ENCODE assay signal across 9 mouse cellular contexts in genomic region chr7:66841165-66841564, GRCm38 (mm10). TPM values are rescaled to one million over a fixed set of nuclear protein-coding genes. Genes with fewer than 3 reads are reported as not detected.
DNase-seq lines count a peak whose midpoint lies in the region; ATAC-seq lines count a peak whose summit lies in the region.
"Had no signal": no experiment of that assay in that cellular context is flagged by ENCODE, and none has a peak within 500 bp of the region (broad histone marks: within the 10 kb centered on the region; RNA-seq: fewer than 3 reads in every experiment).

No protein-coding gene starts in this region.

- no peaks in the 10 kb centered on the region for H3K9me3 ChIP-seq in intestine, embryonic 15.5 days
- H3K9me3 ChIP-seq in stomach, embryonic 16.5 days (replicated peaks; ENCODE audit: control insufficient read depth, low read length), result no peaks in the 10 kb centered on the region

- no peaks in the 10 kb centered on the region for H3K36me3 ChIP-seq in intestine, embryonic 15.5 days
- no peaks in the 10 kb centered on the region for H3K36me3 ChIP-seq in stomach, embryonic 16.5 days (ENCODE audit: control insufficient read depth, insufficient read depth, low read length)

- H3K4me2 ChIP-seq in intestine, embryonic 15.5 days (replicated peaks), result peak overlapping the region; percentile 100
- H3K4me2 ChIP-seq in stomach, embryonic 16.5 days (ENCODE audit: low read depth, low read length), result peak overlapping the region; percentile 100

- no peak overlapping the region for H3K9ac ChIP-seq in intestine, embryonic 15.5 days
- no peak overlapping the region for H3K9ac ChIP-seq in stomach, embryonic 16.5 days (ENCODE audit: low read length)

- 0 out of 2 replicates have a peak, but pooled peaks cover 2% of the 10 kb centered on the region for H3K27me3 ChIP-seq in intestine, embryonic 15.5 days (replicated peaks)
- no peaks in the 10 kb centered on the region for H3K27me3 ChIP-seq in stomach, embryonic 16.5 days (ENCODE audit: control insufficient read depth, insufficient read depth, low read length)

- peak; percentile 24 for DNase-seq in cerebellum, adult 11-12 months
- DNase-seq in cerebellum, postnatal 36 days, result no peak
- peak; percentile 27 for DNase-seq in lung, postnatal 10 days
- DNase-seq in lung, adult 18-20 months, result no peak
- DNase-seq in yolk sac, embryonic 10.5 days (ENCODE audit: low spot score), result no peak
- no peak for DNase-seq in ovary, postnatal 10 days (ENCODE audit: low spot score)

- WGBS in intestine, embryonic 15.5 days, result 77% methylated on average over 7 of the region's 7 CpGs
- WGBS in stomach, embryonic 16.5 days, result 71% methylated on average over 7 of the region's 7 CpGs

- H3K4me3 ChIP-seq in intestine, embryonic 15.5 days (replicated peaks), result peak overlapping the region; percentile 67; the same call in 1 of the 2 replicates
- H3K4me3 ChIP-seq in stomach, embryonic 16.5 days (replicated peaks; ENCODE audit: low read length), result no peak overlapping the region

- 0 out of 2 replicates have a peak overlapping the region, but pooled peaks have one; percentile 11 for H3K27ac ChIP-seq in intestine, embryonic 15.5 days
- no peak overlapping the region for H3K27ac ChIP-seq in stomach, embryonic 16.5 days (ENCODE audit: low read length)
- H3K27ac ChIP-seq: macrophage had no signal

- no peak for ATAC-seq in intestine, embryonic 15.5 days
- ATAC-seq in stomach, embryonic 16.5 days (ENCODE audit: insufficient read depth, low FRiP score), result no peak

- H3K4me1 ChIP-seq in intestine, embryonic 15.5 days (replicated peaks), result peaks cover 22% of the 10 kb centered on the region
- peaks cover 23% of the 10 kb centered on the region for H3K4me1 ChIP-seq in stomach, embryonic 16.5 days (ENCODE audit: control insufficient read depth, insufficient read depth, low read length)

RNA-seq across cellular contexts. Expression of gene Adamts17, which starts 1.6 kb away (rescaled TPM):
- polyA plus RNA-seq in intestine, embryonic 15.5 days (2015; fragmentation: Nextera tagmentation; extraction: Ambion mirVana), result 3.3 and 4.2 TPM in 2 replicates
- polyA plus RNA-seq in stomach, embryonic 16.5 days (2015; fragmentation: Nextera tagmentation; extraction: Ambion mirVana), result 5.3 and 5.9 TPM in 2 replicates
- polyA plus RNA-seq: macrophage had no signal

Comparison
In these comparisons a context has a peak if more than half of its experiments do, and no peak if none do; other contexts are left out.
1. DNase-seq: peak in cerebellum, adult 11-12 months (single experiment) and lung, postnatal 10 days (single experiment); none in cerebellum, postnatal 36 days (0 of 2), lung, adult 18-20 months (0 of 2), yolk sac, embryonic 10.5 days (single experiment) and ovary, postnatal 10 days (single experiment).